Mouse (Mus musculus): ENCODE measurements around the gene Col6a1. TPM values are rescaled to one million over a fixed set of nuclear protein-coding genes. Genes with fewer than 3 reads are reported as not detected.

Col6a1 gene
- polyA plus RNA-seq, 1 experiment from 2014 or later = 329 TPM

Other genes with a start within 250 kb of the Col6a1 start
- gene Lss, start 194.6 kb downstream of the Col6a1 start, polyA plus RNA-seq (2015; fragmentation: Nextera tagmentation; extraction: Ambion mirVana) = 17.9 and 20.8 TPM in 2 replicates
- not detected in 2 replicates for gene Spatc1l, start 163.9 kb downstream of the Col6a1 start, polyA plus RNA-seq (2015; fragmentation: Nextera tagmentation; extraction: Ambion mirVana)
- 0.14 and 0.62 TPM in 2 replicates for gene Ftcd, start 150.5 kb downstream of the Col6a1 start, polyA plus RNA-seq (2015; fragmentation: Nextera tagmentation; extraction: Ambion mirVana)
- 282 and 283 TPM in 2 replicates for gene Col6a2, start 102.5 kb downstream of the Col6a1 start, polyA plus RNA-seq (2015; fragmentation: Nextera tagmentation; extraction: Ambion mirVana)
- 30.7 and 34.9 TPM in 2 replicates for gene Pcbp3, start 235.7 kb upstream of the Col6a1 start, polyA plus RNA-seq (2015; fragmentation: Nextera tagmentation; extraction: Ambion mirVana)